15 mouse cellular contexts compared by ENCODE assay signal in genomic region chr17:13381286-13381685, GRCm38 (mm10). TPM values are rescaled to one million over a fixed set of nuclear protein-coding genes. Genes with fewer than 3 reads are reported as not detected.
"Had no signal": no experiment of that assay in that cellular context is flagged by ENCODE, and none has a peak within 500 bp of the region (broad histone marks: within the 10 kb centered on the region; RNA-seq: fewer than 3 reads in every experiment).

No protein-coding gene starts in this region.

RNA-seq across cellular contexts. Expression of gene Tcp10c, which starts 26.9 kb away (rescaled TPM):
- polyA plus RNA-seq: cerebellum, adult 2 months; embryonic facial prominence, embryonic 10.5 days; embryonic facial prominence, embryonic 11.5 days; embryonic facial prominence, embryonic 12.5 days; embryonic facial prominence, embryonic 13.5 days; embryonic facial prominence, embryonic 14.5 days; embryonic facial prominence, embryonic 15.5 days; erythroblast, embryonic 14.5 days; forebrain, embryonic 10.5 days; forebrain, embryonic 12.5 days; forebrain, embryonic 14.5 days; forebrain, embryonic 15.5 days; forebrain, embryonic 16.5 days; forebrain, postnatal 0 days; frontal cortex, adult 2 months had no signal
